ENCODE assay signal across 26 mouse cellular contexts in genomic region chr9:16312599-16313197, GRCm38 (mm10).
DNase-seq lines count a peak whose midpoint lies in the region; ATAC-seq and TF ChIP-seq lines count a peak whose summit lies in the region.
"Had no signal": no experiment of that assay in that cellular context is flagged by ENCODE, and none has a peak within 500 bp of the region (broad histone marks: within the 10 kb centered on the region; RNA-seq: fewer than 3 reads in every experiment).

No protein-coding gene starts in this region.

- no peak overlapping the region for H3K9ac ChIP-seq in liver, adult 2 months (ENCODE audit: low read depth, low read length)
- no peak overlapping the region for H3K9ac ChIP-seq in liver, embryonic 11.5 days (ENCODE audit: low read depth, low read length)
- H3K9ac ChIP-seq in midbrain, embryonic 14.5 days (replicated peaks; ENCODE audit: low read length), result no peak overlapping the region
- H3K9ac ChIP-seq: forebrain, postnatal 0 days; heart, embryonic 12.5 days; hindbrain, embryonic 14.5 days; intestine, embryonic 15.5 days; liver, embryonic 14.5 days had no signal

- H3K4me2 ChIP-seq in liver, embryonic 11.5 days, result no peak overlapping the region
- no peak overlapping the region for H3K4me2 ChIP-seq in midbrain, embryonic 14.5 days (ENCODE audit: low read length)
- H3K4me2 ChIP-seq: heart, embryonic 12.5 days; hindbrain, embryonic 14.5 days; intestine, embryonic 15.5 days had no signal

- H3K27me3 ChIP-seq in liver, adult 2 months (ENCODE audit: control insufficient read depth, insufficient read depth, low read length), result no peaks in the 10 kb centered on the region
- H3K27me3 ChIP-seq in liver, embryonic 11.5 days (replicated peaks; ENCODE audit: control insufficient read depth, insufficient read depth, low read length), result no peaks in the 10 kb centered on the region
- no peaks in the 10 kb centered on the region for H3K27me3 ChIP-seq in midbrain, embryonic 14.5 days (ENCODE audit: control insufficient read depth, insufficient read depth, low read length)
- H3K27me3 ChIP-seq in midbrain, embryonic 10.5 days (ENCODE audit: low read depth, poor library complexity, severe bottlenecking), result no peaks in the 10 kb centered on the region
- H3K27me3 ChIP-seq: heart, embryonic 12.5 days; intestine, embryonic 15.5 days had no signal

- no peaks in the 10 kb centered on the region for H3K79me2 ChIP-seq in liver, adult 2 months (ENCODE audit: control insufficient read depth, insufficient read depth, low read length)

- no peak for TF ChIP-seq CTCF in liver, adult 2 months (IDR thresholded peaks at IDR 0.05; ENCODE audit: low read depth, low read length)

- H3K27ac ChIP-seq in liver, adult 2 months (replicated peaks; ENCODE audit: insufficient read depth, low read depth, low read length), result no peak overlapping the region
- no peak overlapping the region for H3K27ac ChIP-seq in liver, embryonic 11.5 days (ENCODE audit: low read depth, low read length)
- peak overlapping the region; percentile 41; the same call in 1 of the 2 replicates for H3K27ac ChIP-seq in midbrain, embryonic 14.5 days (replicated peaks; ENCODE audit: low read depth, low read length)
- H3K27ac ChIP-seq in midbrain, embryonic 10.5 days (replicated peaks), result no peak overlapping the region
- H3K27ac ChIP-seq: gastrocnemius, adult 2 months; hindbrain, embryonic 14.5 days; intestine, embryonic 15.5 days; left cerebral cortex, adult 2 months; liver, embryonic 14.5 days had no signal

- peak; percentile 2 for DNase-seq in liver, adult 2 months (ENCODE audit: extremely low read depth, low read depth, low spot score)
- DNase-seq in liver, embryonic 11.5 days (ENCODE audit: low spot score), result no peak
- no peak for DNase-seq in midbrain, embryonic 14.5 days
- no peak for DNase-seq in midbrain, embryonic 10.5 days (ENCODE audit: low spot score)
- peak; percentile 64 for DNase-seq in telencephalon, adult 2 months (ENCODE audit: low read depth, low spot score)
- DNase-seq in spleen, postnatal 36 days (ENCODE audit: low spot score in 2 of 2), result no peak
- DNase-seq: adrenal gland, postnatal 10 days; cerebellum, adult 11 months; cerebellum, postnatal 14 days; embryo, embryonic 11 days; forebrain, postnatal 0 days; gastrocnemius, adult 2 months; heart, adult 11 months; heart, postnatal 14 days; kidney, postnatal 25 days; layer of hippocampus, adult 9-11 months; lung, postnatal 36 days; thymus, postnatal 25 days had no signal

- no peak for ATAC-seq in liver, embryonic 11.5 days (replicated peaks; ENCODE audit: low FRiP score)
- no peak for ATAC-seq in midbrain, embryonic 14.5 days (ENCODE audit: low FRiP score, low TSS enrichment)
- peak; percentile 89 for ATAC-seq in common myeloid progenitor, adult 5-6 weeks (replicated peaks; ENCODE audit: low read depth, poor library complexity, severe bottlenecking)
- ATAC-seq: activated CD4-positive, CD25-positive, alpha-beta regulatory T cell, adult 4 months; forebrain, postnatal 0 days; intestine, embryonic 15.5 days had no signal

- no peak overlapping the region for H3K4me3 ChIP-seq in liver, adult 2 months (ENCODE audit: insufficient read depth, low read depth, low read length)
- no peak overlapping the region for H3K4me3 ChIP-seq in liver, embryonic 11.5 days (ENCODE audit: low read depth, low read length)
- no peak overlapping the region for H3K4me3 ChIP-seq in midbrain, embryonic 14.5 days (replicated peaks; ENCODE audit: low read depth, low read length)
- H3K4me3 ChIP-seq in midbrain, embryonic 10.5 days, result no peak overlapping the region
- H3K4me3 ChIP-seq: gastrocnemius, adult 2 months; heart, embryonic 12.5 days; intestine, embryonic 15.5 days; left cerebral cortex, adult 2 months; limb, embryonic 10.5 days had no signal

- no peaks in the 10 kb centered on the region for H3K4me1 ChIP-seq in liver, adult 2 months (ENCODE audit: control insufficient read depth, insufficient read depth, low read length)
- no peaks in the 10 kb centered on the region for H3K4me1 ChIP-seq in liver, embryonic 11.5 days (replicated peaks; ENCODE audit: control insufficient read depth, insufficient read depth, low read length)
- H3K4me1 ChIP-seq in midbrain, embryonic 14.5 days (ENCODE audit: control insufficient read depth, insufficient read depth, low read length), result peaks cover 27% of the 10 kb centered on the region
- peaks cover 22% of the 10 kb centered on the region for H3K4me1 ChIP-seq in midbrain, embryonic 10.5 days

- WGBS in liver, adult 2 months, result 65% methylated on average over 4 of the region's 4 CpGs
- 34% methylated on average over 4 of the region's 4 CpGs for WGBS in liver, embryonic 11.5 days
- 76% methylated on average over 4 of the region's 4 CpGs for WGBS in midbrain, embryonic 14.5 days
- 87% methylated on average over 4 of the region's 4 CpGs for WGBS in midbrain, embryonic 10.5 days

- no peak for TF ChIP-seq POLR2A in liver, adult 2 months (IDR thresholded peaks at IDR 0.05; ENCODE audit: extremely low read depth, insufficient read depth, low read length)

- H3K36me3 ChIP-seq in liver, adult 2 months (ENCODE audit: control insufficient read depth, insufficient read depth, low read length), result no peaks in the 10 kb centered on the region
- H3K36me3 ChIP-seq in liver, embryonic 11.5 days (ENCODE audit: control insufficient read depth, insufficient read depth, low read length), result no peaks in the 10 kb centered on the region
- H3K36me3 ChIP-seq in midbrain, embryonic 14.5 days (ENCODE audit: control insufficient read depth, insufficient read depth, low read length), result no peaks in the 10 kb centered on the region
- H3K36me3 ChIP-seq in midbrain, embryonic 10.5 days, result peaks cover 11% of the 10 kb centered on the region; the same call in 1 of the 2 replicates
- H3K36me3 ChIP-seq: heart, embryonic 12.5 days; intestine, embryonic 15.5 days; limb, embryonic 10.5 days had no signal

- H3K9me3 ChIP-seq in liver, embryonic 11.5 days (ENCODE audit: control insufficient read depth, low read length), result no peaks in the 10 kb centered on the region
- no peaks in the 10 kb centered on the region for H3K9me3 ChIP-seq in midbrain, embryonic 14.5 days (ENCODE audit: control insufficient read depth, low read length)
- no peaks in the 10 kb centered on the region for H3K9me3 ChIP-seq in midbrain, embryonic 10.5 days (replicated peaks)
- H3K9me3 ChIP-seq: intestine, embryonic 15.5 days; limb, embryonic 10.5 days had no signal

Comparison
In these comparisons a context has a peak if more than half of its experiments do, and no peak if none do; other contexts are left out.
1. DNase-seq: peak in liver, adult 2 months (single experiment) and telencephalon, adult 2 months (single experiment); none in liver, embryonic 11.5 days (single experiment), midbrain, embryonic 14.5 days (single experiment), midbrain, embryonic 10.5 days (single experiment) and spleen, postnatal 36 days (0 of 2).